Mouse (Mus musculus) C2C12 (cell line): ENCODE measurements around the gene 4933427D14Rik.

Experiments
- CEBPB ChIP-seq: IDR thresholded peaks from one replicate; pipeline ENCODE4 v1.6.1; 2011; ENCODE audit warnings: low read depth, mild to moderate bottlenecking, control low read depth, moderate library complexity
- CTCF ChIP-seq: IDR thresholded peaks from one replicate; pipeline ENCODE4 v1.5.1; 2011; ENCODE audit not compliant: control insufficient read depth, insufficient read depth, insufficient read length
- MYOG ChIP-seq: IDR thresholded peaks from one replicate; pipeline ENCODE4 v1.6.1; 2011; ENCODE audit not compliant: control insufficient read depth, insufficient read length; ENCODE audit errors: extremely low read depth

DNA sequence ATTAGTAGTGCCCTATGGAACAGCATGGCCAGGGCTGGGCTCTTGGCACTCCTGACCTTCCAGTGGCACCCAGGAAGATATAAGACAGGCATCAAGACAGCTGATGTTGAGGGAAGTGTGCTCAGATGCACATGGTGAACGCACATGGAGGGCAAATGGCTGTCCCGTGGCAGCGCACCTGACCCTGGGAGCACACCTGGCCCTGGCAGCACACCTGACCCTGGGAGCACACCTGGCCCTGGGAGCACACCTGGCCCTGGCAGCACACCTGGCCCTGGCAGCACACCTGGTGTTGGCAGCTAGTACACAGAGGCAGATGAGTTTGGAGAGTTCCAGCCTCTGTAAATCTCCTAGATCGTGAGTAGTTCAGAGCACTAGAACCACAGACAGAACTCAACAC is 21.3 kb upstream of the 4933427D14Rik start:
- TF ChIP-seq CTCF = no peak
- no peak for TF ChIP-seq CEBPB
- no peak for TF ChIP-seq MYOG
